Mouse (Mus musculus) 416B (cell line): ENCODE results near the gene Ntn3.
A peak's percentile ranks its signal among the peaks of the same experiment; 100 is the strongest.

Source experiments
- DNase-seq: peaks from one replicate; pipeline ENCODE4 v3.0.0; 2011; ENCODE audit warnings: low read depth

Gene Ntn3

GRCm38 (mm10) chr17:24190934-24191333 lies 18.4 kb downstream of the Ntn3 start:
- peak; percentile 55 for DNase-seq

GRCm38 (mm10) chr17:24174259-24174658 lies 35.1 kb downstream of the Ntn3 start:
- DNase-seq, result no peak

DNA sequence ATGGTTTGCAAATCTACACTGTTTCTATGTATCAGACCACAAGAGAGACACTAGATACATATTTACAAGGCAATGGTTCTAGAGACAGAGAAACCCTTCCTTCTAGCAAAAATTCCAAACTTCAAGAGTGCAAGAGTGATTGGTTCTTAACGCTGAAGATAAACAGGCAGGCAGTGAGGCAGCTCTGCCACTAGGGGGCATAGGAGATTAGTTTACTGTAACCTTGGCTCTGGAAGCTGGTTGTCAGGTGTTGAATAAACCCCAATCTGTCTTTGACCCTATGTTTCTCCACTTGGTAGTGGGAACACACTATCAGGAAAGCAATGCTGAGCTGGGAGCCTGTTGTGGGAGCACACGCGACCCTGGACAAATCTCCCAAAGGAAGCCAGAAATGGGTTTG lies 35.9 kb downstream of the Ntn3 start:
- DNase-seq, result peak; percentile 84

DNA sequence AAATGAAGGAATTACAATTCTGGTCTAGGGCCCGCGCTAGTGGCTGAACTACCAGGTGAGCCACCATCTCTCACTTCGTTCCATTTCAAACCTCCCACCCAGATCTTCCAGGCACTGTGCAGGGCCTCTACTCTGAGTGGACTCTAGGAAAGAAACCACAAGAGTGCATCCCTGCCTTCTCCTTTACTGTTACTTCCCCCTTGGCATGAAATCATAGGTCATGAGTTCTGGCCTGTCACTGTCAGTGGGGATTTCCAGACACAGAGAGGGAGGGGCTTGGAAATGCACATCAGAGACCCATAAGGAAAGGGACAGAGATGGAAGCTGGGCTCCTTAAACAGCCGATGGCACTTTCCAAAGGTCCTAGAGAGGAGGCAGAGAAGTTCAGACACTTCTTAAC lies 37.6 kb downstream of the Ntn3 start:
- no peak for DNase-seq

- peak; percentile 27 for DNase-seq
These were observed 38.6 kb downstream of the Ntn3 start for GRCm38 (mm10) chr17:24170729-24171128.

DNA sequence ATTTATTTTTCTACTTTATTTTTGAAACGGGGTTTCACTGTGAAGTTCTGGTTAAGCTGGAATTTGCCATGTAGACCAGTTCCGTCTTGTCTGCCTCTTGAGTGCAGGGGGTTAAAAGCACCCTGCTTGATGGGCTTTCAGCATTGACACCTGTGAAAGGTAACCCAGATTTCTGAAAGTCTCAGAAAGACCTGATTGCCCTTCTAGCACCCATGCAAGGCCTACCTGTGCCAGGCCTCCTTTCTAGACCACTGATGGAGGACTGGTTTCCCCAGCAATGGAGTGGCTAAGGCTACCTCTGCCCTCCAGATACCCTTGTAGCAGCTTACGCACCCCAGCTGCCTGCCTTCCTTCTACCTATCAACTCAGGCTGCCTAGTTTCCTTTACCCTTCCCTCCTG lies 39.2 kb downstream of the Ntn3 start:
- no peak for DNase-seq

GRCm38 (mm10) chr17:24169317-24170065 lies 39.8 kb downstream of the Ntn3 start, which contains the start of gene Atp6v0c:
TSS of gene Atp6v0c (minus strand) at chr17:24169702.
- peak; percentile 94 for DNase-seq

GRCm38 (mm10) chr17:24168590-24169277 lies 40.6 kb downstream of the Ntn3 start:
- DNase-seq, result peak; percentile 75

GRCm38 (mm10) chr17:24167891-24168505 lies 41.3 kb downstream of the Ntn3 start:
- no peak for DNase-seq

DNA sequence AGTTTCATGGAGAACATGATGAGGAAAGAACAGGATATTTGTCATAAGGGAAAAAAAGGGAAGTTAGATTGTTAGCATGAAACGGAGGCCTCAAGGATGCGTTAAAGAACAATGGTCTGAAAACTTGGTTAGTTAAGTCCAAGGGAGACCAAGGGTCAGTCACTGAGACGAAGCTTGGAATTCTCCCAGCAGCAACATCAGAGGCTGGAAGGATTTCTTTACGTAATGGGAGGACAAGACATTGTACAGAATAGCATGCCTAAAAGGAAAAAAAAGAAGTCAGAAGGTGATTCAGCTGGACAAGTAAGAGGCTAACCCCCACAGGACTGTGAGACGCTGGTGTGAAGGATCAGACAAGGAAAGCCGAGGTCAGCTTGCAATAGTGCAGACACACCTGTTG lies 42.2 kb downstream of the Ntn3 start:
- peak; percentile 73 for DNase-seq

DNA sequence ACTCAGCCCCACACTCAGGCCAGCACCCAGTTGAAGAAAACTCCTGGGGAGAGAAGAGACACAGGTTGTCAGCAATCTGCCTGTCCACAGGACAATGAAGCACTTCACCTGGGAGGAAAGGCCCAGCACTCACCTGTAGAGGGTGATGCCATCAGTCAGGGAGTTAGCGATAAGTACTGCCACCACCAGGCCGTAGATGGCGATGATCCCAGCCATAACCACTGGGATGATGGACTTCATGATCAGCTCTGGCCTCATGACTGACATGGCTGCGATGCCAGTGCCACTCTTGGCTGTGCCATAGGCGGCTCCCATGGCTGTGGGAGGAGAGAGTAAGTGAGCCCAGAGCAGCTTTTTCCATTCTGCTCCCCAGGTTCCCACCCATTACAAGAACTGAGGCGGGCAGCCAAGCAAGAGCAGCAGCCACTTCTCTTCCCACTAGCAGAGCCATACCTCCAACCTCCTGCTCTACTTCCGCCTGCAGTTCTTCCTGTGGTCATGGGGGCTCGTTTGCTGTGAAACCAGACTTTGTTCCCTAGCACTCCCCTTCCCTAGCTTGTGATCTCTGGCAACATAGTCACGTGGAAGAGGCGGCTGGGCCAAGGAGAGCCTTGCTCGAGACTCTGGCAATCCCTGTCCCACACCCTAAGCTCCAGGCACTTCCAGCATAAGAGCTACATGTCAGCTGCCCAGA lies 44.6 kb downstream of the Ntn3 start:
- no peak for DNase-seq

DNA sequence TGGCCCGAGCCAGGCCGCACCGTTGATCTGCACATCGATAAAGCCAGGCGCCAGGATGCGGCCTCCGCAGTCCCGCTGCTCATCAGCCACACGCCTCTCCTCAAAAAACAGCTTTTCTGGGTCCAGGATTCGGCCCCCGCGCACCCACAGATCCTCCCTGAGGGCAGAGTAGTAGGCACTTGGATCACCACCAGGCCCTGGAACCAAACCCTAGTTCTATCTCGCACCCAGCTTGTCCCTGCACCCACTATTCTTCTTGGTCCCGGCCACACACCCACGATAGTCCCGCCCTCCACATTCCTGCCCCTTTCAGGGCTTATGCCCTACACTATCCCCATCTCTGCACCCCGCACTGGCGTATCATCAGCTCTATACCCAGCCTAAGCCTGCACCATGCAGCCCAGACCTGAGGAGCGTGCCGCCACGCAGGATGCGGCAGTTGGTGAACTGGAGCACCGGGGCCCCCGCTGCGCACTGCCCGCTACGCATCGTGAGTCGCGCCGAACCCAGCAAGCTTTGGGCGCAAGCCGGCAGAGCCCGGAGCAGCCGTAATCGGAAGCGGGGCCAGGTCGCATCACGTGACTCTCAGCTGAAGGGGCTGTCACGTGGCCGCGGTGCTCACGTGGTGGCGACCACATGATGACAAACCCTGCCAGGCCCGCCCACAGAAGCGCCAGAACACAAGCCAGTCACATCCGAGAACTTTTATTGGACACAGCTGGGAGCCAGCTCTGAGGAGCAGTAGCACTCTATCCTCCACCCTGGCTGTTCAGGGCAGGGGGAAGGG lies 46.0 kb downstream of the Ntn3 start, which contains the start of gene Amdhd2:
Amdhd2 (minus strand) TSS at position 591 of the 787 bp plus-strand sequence.
- DNase-seq, result peak; percentile 94

DNA sequence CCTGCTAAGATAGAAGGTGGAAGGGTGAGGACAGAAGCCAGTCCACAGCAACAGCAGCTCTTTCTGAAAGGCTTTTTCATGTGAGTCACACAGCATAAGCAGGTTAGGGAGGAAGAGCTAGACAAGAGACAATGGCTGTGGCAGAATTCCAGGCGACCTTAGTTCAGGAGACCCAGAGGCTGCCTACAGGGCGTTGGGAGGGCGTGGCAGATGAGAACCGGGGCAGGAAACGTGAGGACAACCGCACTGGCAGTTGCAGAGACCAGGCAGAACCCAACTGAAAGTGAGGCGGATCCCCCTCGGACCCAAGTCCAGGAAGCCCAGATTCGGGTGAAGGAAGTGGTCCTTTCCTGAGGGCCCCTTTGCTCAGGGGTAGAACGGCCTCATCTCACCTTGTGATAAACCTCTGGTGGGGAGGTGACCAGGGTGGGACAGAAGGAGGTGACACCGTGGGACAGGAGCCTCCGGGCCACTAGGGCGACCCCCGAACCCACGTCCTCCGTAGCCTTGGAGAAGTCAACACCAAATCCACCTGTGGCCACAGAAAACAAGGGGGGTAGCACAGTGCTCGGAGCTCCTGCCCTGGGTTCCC lies 46.7 kb downstream of the Ntn3 start:
- DNase-seq, result peak; percentile 85

GRCm38 (mm10) chr17:24161466-24161865 lies 47.9 kb downstream of the Ntn3 start:
- DNase-seq, result no peak

DNA sequence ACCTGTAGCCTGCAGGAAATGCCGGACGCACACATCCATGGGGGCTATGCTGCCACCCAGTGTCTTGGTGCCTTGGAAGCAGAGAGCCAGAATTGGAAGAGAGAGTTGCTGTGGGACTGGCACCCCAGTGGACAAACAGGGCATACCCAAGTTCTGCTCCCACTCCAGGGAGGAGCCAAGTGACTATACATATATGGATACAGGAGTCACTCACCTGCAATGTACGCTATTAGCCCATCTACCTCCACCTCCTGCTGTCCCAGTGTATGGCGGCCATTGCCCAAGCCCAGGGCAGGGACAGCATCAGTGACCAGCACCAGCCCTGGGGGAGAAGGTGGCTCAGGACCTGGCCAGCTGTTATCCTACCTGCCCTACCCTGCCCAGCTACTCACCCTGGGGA lies 51.8 kb downstream of the Ntn3 start:
- DNase-seq, result no peak

- DNase-seq, result no peak
These were observed 52.2 kb downstream of the Ntn3 start for GRCm38 (mm10) chr17:24157121-24157520.

DNA sequence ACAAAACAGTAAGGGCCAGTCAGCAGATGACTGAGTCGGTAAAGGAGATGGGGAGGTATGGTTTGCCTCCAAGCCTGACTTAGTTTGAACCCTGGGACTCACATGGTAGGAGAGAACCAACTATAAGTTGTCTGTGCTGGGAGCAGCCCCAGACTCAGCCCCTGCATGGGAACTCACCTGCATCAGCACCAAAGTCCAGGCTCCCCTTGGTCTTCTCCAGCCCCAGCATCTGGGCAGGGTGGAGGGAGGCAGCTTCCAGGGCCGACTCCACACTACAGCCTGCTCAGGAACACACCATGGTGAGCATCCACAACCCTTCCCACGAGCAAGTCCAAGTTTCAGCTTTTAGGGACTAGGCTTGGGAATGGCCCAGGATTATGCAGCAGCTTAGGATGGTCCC lies 52.9 kb downstream of the Ntn3 start:
- DNase-seq, result no peak

GRCm38 (mm10) chr17:24155742-24156141 lies 53.6 kb downstream of the Ntn3 start:
- no peak for DNase-seq

- DNase-seq, result no peak
These were observed 54.9 kb downstream of the Ntn3 start for GRCm38 (mm10) chr17:24154463-24154862.
